Mouse (Mus musculus) liver, embryonic 14.5 days (tissue): ENCODE data around the gene Naaladl2.

ENCODE experiments used
- CTCF ChIP-seq: IDR thresholded peaks from 2 replicates; pipeline ENCODE4 v1.5.1; 2016; ENCODE audit warnings: antibody characterized with exemption, low read depth, control low read depth
- EP300 ChIP-seq: IDR thresholded peaks from 2 replicates; pipeline ENCODE4 v1.6.1; 2016; ENCODE audit warnings: antibody characterized with exemption, low read depth

GRCm38 (mm10) chr3:24432761-24433160, 711.3 kb downstream of the Naaladl2 start:
- TF ChIP-seq CTCF, result no peak
- no peak for TF ChIP-seq EP300
